Mouse (Mus musculus) bone marrow, adult 2 months (tissue): ENCODE measurements around the gene Il34.

Experiments
- CTCF ChIP-seq: fragments of 200-500 bp; IDR thresholded peaks from 2 replicates; pipeline ENCODE4 v1.5.1; 2011; ENCODE audit warnings: low read length, control low read depth; ENCODE audit not compliant: control insufficient read depth, insufficient read depth
- POLR2A ChIP-seq: fragments of 200-500 bp; IDR thresholded peaks from 2 replicates; pipeline ENCODE4 v1.6.1; 2011; ENCODE audit warnings: low read depth, mild to moderate bottlenecking, control low read depth, low read length, borderline replicate concordance; ENCODE audit not compliant: control insufficient read depth

DNA sequence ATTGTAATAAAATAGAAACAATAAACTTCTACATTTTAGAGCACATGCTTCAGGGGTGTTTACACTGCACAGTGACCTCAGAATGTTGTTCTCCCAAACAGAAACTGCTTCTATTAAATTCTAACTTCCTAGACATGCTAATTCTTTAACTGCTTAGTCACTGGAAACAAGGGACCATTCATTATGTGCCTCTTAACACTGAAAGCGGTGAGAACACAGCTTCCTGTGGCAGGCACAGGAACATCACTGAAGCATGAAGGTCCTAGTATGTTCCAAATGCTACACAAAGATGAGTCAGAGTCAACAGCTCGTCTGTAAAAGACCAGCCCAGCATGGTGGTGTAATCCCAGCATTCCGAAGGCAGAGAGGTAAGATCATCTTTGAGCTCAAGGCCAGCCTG lies 9.6 kb upstream of the Il34 start:
- TF ChIP-seq CTCF (no peak), POLR2A (no peak)
